Mouse (Mus musculus) liver, embryonic 16.5 days (tissue): ENCODE results near the gene Wfdc1. TPM values are rescaled to one million over a fixed set of nuclear protein-coding genes. Genes with fewer than 3 reads are reported as not detected.

ENCODE experiments used
- ATAC-seq: fragments of 200-750 bp; cut with Nextera tagmentation; 2 replicates; pipeline ENCODE4 v1.8.0; 2017; ENCODE audit warnings: low read depth, mild to moderate bottlenecking, moderate number of reproducible peaks, moderate library complexity
- H3K27ac ChIP-seq: fragments of 300-500 bp; sonication (generic); 2 replicates; pipeline ENCODE4 v1.5.1; 2014; ENCODE audit warnings: mild to moderate bottlenecking, low read length
- H3K27me3 ChIP-seq: fragments of 300-500 bp; sonication (generic); 2 replicates; pipeline ENCODE4 v1.6.1; 2014; ENCODE audit warnings: low read depth, low read length, mixed read lengths; ENCODE audit not compliant: control insufficient read depth, insufficient read depth
- H3K36me3 ChIP-seq: fragments of 300-500 bp; sonication (generic); 2 replicates; pipeline ENCODE4 v1.6.1; 2014; ENCODE audit warnings: mild to moderate bottlenecking; ENCODE audit not compliant: control insufficient read depth, insufficient read depth
- H3K4me1 ChIP-seq: fragments of 300-500 bp; sonication (generic); 2 replicates; pipeline ENCODE4 v1.6.1; 2014; ENCODE audit warnings: low read depth, low read length, mixed read lengths; ENCODE audit not compliant: control insufficient read depth
- H3K4me2 ChIP-seq: fragments of 300-500 bp; sonication (generic); 2 replicates; pipeline ENCODE4 v1.6.1; 2014; ENCODE audit warnings: low read depth, low read length, mixed read lengths
- H3K4me3 ChIP-seq: fragments of 300-500 bp; sonication (generic); 2 replicates; pipeline ENCODE4 v1.5.1; 2014; ENCODE audit warnings: low read depth, mild to moderate bottlenecking, low read length
- H3K9ac ChIP-seq: fragments of 300-500 bp; sonication (generic); 2 replicates; pipeline ENCODE4 v1.6.1; 2014; ENCODE audit warnings: low read depth, low read length
- H3K9me3 ChIP-seq: fragments of 300-500 bp; sonication (generic); replicated peaks from 2 replicates; pipeline ENCODE4 v1.6.1; 2016; ENCODE audit warnings: low read length; ENCODE audit not compliant: control insufficient read depth
- WGBS: fragments of 180-500 bp; shearing (Covaris S2); extraction: QIAGEN DNeasy Blood & Tissue Kit; methylation state at CpG from one replicate; pipeline ENCODE4 v1.1.7; 2014; ENCODE audit not compliant: insufficient replicate concordance; 5-methylcytosine and 5-hydroxymethylcytosine counted together
- polyA plus RNA-seq: library from polyadenylated mRNA; unstranded; fragments of >200 nt; fragmentation: Nextera tagmentation; extraction: Ambion mirVana; gene quantifications from 2 replicates; pipeline ENCODE4 v1.2.1, GENCODE M21; 2015

Gene Wfdc1
- polyA plus RNA-seq, 1 experiment from 2014 or later = 2.7 TPM

DNA sequence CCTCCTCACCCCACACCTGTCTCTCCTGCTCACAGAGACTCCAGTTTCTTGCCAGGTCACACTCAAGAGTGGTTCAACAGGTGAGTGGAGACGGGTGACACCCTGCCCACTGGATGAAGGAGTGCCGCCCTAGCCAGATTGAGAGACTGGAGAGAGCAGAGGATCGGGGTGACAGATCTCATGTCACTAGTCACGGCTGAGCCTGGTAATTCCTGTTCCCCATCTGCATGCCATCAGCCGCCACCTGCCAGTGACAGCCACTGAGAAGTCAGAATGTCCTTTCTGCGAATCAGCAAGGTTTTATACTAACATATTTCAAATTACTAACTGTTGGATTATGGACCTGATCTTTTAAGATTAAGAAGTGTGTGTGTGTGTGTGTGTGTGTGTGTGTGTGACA lies 24.4 kb downstream of the Wfdc1 start:
- Histone ChIP-seq H3K9me3 (no peaks in the 10 kb centered on the region), H3K4me3 (no peak overlapping the region), H3K36me3 (no peaks in the 10 kb centered on the region), H3K4me1 (no peaks in the 10 kb centered on the region), H3K27ac (no peak overlapping the region), H3K4me2 (no peak overlapping the region), H3K27me3 (no peaks in the 10 kb centered on the region), H3K9ac (no peak overlapping the region)
- WGBS = 56% methylated on average over 6 of the region's 6 CpGs
- no peak for ATAC-seq

GRCm38 (mm10) chr8:119691989-119692388 lies 25.8 kb downstream of the Wfdc1 start:
- no peak overlapping the region for H3K4me2 ChIP-seq
- H3K27ac ChIP-seq = no peak overlapping the region
- no peak overlapping the region for H3K4me3 ChIP-seq
- no peaks in the 10 kb centered on the region for H3K36me3 ChIP-seq
- no peaks in the 10 kb centered on the region for H3K4me1 ChIP-seq
- H3K9ac ChIP-seq = no peak overlapping the region
- ATAC-seq = peak; percentile 53; the same call in 1 of the 2 replicates
- H3K9me3 ChIP-seq = no peaks in the 10 kb centered on the region
- H3K27me3 ChIP-seq = no peaks in the 10 kb centered on the region
- 53% methylated on average over 4 of the region's 4 CpGs for WGBS

GRCm38 (mm10) chr8:119694696-119695095 lies 28.5 kb downstream of the Wfdc1 start:
- Histone ChIP-seq H3K27ac (no peak overlapping the region), H3K27me3 (peaks cover 13% of the 10 kb centered on the region), H3K4me3 (no peak overlapping the region), H3K4me2 (no peak overlapping the region), H3K9me3 (no peaks in the 10 kb centered on the region), H3K36me3 (no peaks in the 10 kb centered on the region), H3K4me1 (peaks cover 3% of the 10 kb centered on the region; the same call in 1 of the 2 replicates), H3K9ac (no peak overlapping the region)
- WGBS = 63% methylated on average over 7 of the region's 7 CpGs
- no peak for ATAC-seq

GRCm38 (mm10) chr8:119697163-119697562 lies 31.0 kb downstream of the Wfdc1 start:
- Histone ChIP-seq H3K9me3 (no peaks in the 10 kb centered on the region), H3K4me2 (no peak overlapping the region), H3K27me3 (peaks cover 31% of the 10 kb centered on the region), H3K9ac (no peak overlapping the region), H3K4me1 (peaks cover 3% of the 10 kb centered on the region; the same call in 1 of the 2 replicates), H3K36me3 (no peaks in the 10 kb centered on the region), H3K4me3 (no peak overlapping the region), H3K27ac (no peak overlapping the region)
- WGBS = 53% methylated on average over 2 of the region's 2 CpGs
- no peak for ATAC-seq

DNA sequence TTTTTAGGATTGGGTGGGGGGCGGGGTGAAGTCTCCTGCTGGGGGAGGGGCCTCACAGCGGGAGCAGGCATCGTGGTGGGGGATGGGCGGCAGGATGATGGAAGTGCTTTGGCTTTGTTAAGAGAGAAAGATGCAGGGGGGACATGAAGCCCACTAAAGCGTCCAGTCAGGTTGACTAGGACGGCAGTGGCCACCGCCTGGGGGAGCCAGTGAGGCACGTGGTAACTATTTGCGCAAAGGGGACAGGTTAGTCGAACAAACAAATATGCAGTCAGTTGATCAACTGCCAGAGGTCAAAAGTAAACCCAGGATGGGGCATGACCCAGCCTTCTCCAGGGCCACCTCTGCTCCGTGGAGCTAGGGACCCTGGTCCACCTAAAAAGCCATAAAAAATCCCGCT lies 32.8 kb downstream of the Wfdc1 start:
- H3K36me3 ChIP-seq = no peaks in the 10 kb centered on the region
- peaks cover 34% of the 10 kb centered on the region for H3K27me3 ChIP-seq
- H3K9ac ChIP-seq = no peak overlapping the region
- H3K27ac ChIP-seq = no peak overlapping the region
- H3K4me2 ChIP-seq = peak overlapping the region; percentile 41
- ATAC-seq = peak; percentile 51; the same call in 1 of the 2 replicates
- no peaks in the 10 kb centered on the region for H3K9me3 ChIP-seq
- H3K4me1 ChIP-seq = peaks cover 3% of the 10 kb centered on the region; the same call in 1 of the 2 replicates
- no peak overlapping the region for H3K4me3 ChIP-seq
- WGBS = 3% methylated on average over 12 of the region's 12 CpGs

GRCm38 (mm10) chr8:119699549-119700134 lies 33.5 kb downstream of the Wfdc1 start, which contains the start of gene Atp2c2:
Atp2c2 (plus strand) TSS chr8:119700009.
- Histone ChIP-seq H3K27ac (no peak within 1 kb of the TSS), H3K9me3 (no peaks in the 10 kb centered on the region), H3K27me3 (peaks cover 34% of the 10 kb centered on the region), H3K36me3 (no peaks in the 10 kb centered on the region), H3K9ac (no peak within 1 kb of the TSS), H3K4me1 (peaks cover 3% of the 10 kb centered on the region; the same call in 1 of the 2 replicates), H3K4me2 (peak within 1 kb of the TSS; percentile 41), H3K4me3 (no peak within 1 kb of the TSS)
- ATAC-seq = no peak
- WGBS = 5% methylated on average over 26 of the region's 26 CpGs

- H3K9me3 ChIP-seq = no peaks in the 10 kb centered on the region
- no peak overlapping the region for H3K9ac ChIP-seq
- ATAC-seq = no peak
- H3K27me3 ChIP-seq = peaks cover 33% of the 10 kb centered on the region
- peaks cover 3% of the 10 kb centered on the region; the same call in 1 of the 2 replicates for H3K4me1 ChIP-seq
- H3K4me3 ChIP-seq = no peak overlapping the region
- H3K27ac ChIP-seq = no peak overlapping the region
- no peaks in the 10 kb centered on the region for H3K36me3 ChIP-seq
- no peak overlapping the region for H3K4me2 ChIP-seq
- WGBS = 44% methylated on average over 7 of the region's 7 CpGs
Measured at GRCm38 (mm10) chr8:119702965-119703364, 36.8 kb downstream of the Wfdc1 start.

GRCm38 (mm10) chr8:119707146-119707545 lies 41.0 kb downstream of the Wfdc1 start:
- 60% methylated on average over 9 of the region's 9 CpGs for whole genome bisulfite sequencing
- no peak overlapping the region for H3K4me2 ChIP-seq
- H3K4me1 ChIP-seq = peaks cover 4% of the 10 kb centered on the region
- no peak overlapping the region for H3K4me3 ChIP-seq
- H3K27ac ChIP-seq = no peak overlapping the region
- no peak for ATAC-seq
- no peaks in the 10 kb centered on the region for H3K9me3 ChIP-seq
- peaks cover 2% of the 10 kb centered on the region; the same call in 1 of the 2 replicates for H3K27me3 ChIP-seq
- no peak overlapping the region for H3K9ac ChIP-seq
- H3K36me3 ChIP-seq = no peaks in the 10 kb centered on the region

- Histone ChIP-seq H3K27me3 (no peaks in the 10 kb centered on the region; the same call in 1 of the 2 replicates), H3K4me3 (no peak overlapping the region), H3K4me2 (no peak overlapping the region), H3K9me3 (no peaks in the 10 kb centered on the region), H3K36me3 (no peaks in the 10 kb centered on the region), H3K9ac (no peak overlapping the region), H3K4me1 (peaks cover 4% of the 10 kb centered on the region), H3K27ac (no peak overlapping the region)
- WGBS = 72% methylated on average over 8 of the region's 8 CpGs
- ATAC-seq = no peak
Measured at GRCm38 (mm10) chr8:119708471-119708870, 42.3 kb downstream of the Wfdc1 start.
